Mouse (Mus musculus) small intestine, adult 2 months (tissue): ENCODE measurements around the gene Armc3. TPM values are rescaled to one million over a fixed set of nuclear protein-coding genes. Genes with fewer than 3 reads are reported as not detected.

Source experiments
- H3K27ac ChIP-seq: fragments of 200-500 bp; 2 replicates; pipeline ENCODE4 v1.5.1; 2012; ENCODE audit warnings: low read depth, low read length, control low read depth, inconsistent platforms; ENCODE audit not compliant: insufficient read depth
- H3K27me3 ChIP-seq: fragments of 200-500 bp; 2 replicates; pipeline ENCODE4 v1.6.1; 2012; ENCODE audit warnings: mild to moderate bottlenecking, moderate library complexity, low read length, inconsistent platforms; ENCODE audit not compliant: control insufficient read depth, insufficient read depth
- H3K36me3 ChIP-seq: fragments of 200-500 bp; 2 replicates; pipeline ENCODE4 v1.6.1; 2012; ENCODE audit warnings: mild to moderate bottlenecking, low read length, control low read depth, inconsistent platforms; ENCODE audit not compliant: control insufficient read depth, insufficient read depth
- H3K4me1 ChIP-seq: fragments of 200-500 bp; 2 replicates; pipeline ENCODE4 v1.6.1; 2012; ENCODE audit warnings: low read length, inconsistent platforms, mixed read lengths; ENCODE audit not compliant: control insufficient read depth, insufficient read depth, insufficient read length
- H3K4me3 ChIP-seq: fragments of 200-500 bp; 2 replicates; pipeline ENCODE4 v1.5.1; 2012; ENCODE audit warnings: low read depth, mild to moderate bottlenecking, control low read depth, inconsistent platforms, low read length, moderate library complexity
- CTCF ChIP-seq: fragments of 200-500 bp; IDR thresholded peaks from 2 replicates; pipeline ENCODE4 v1.5.1; 2012; ENCODE audit warnings: low read depth, mild to moderate bottlenecking, control low read depth, inconsistent platforms, low read length, moderate library complexity, mixed read lengths; ENCODE audit not compliant: insufficient replicate concordance, insufficient read length; ENCODE audit errors: extremely low read depth
- POLR2A ChIP-seq: fragments of 200-500 bp; IDR thresholded peaks from 2 replicates; pipeline ENCODE4 v1.6.1; 2012; ENCODE audit warnings: low read depth, mild to moderate bottlenecking, control low read depth, inconsistent platforms, low read length, moderate library complexity
- WGBS: fragments of 180-500 bp; shearing (Covaris S2); methylation state at CpG from one replicate; pipeline ENCODE4 v1.1.7; 2018; 5-methylcytosine and 5-hydroxymethylcytosine counted together
- polyA plus RNA-seq: library from polyadenylated mRNA; depleted of rRNA; stranded (reverse); fragments of >200 nt; gene quantifications from 2 replicates; pipeline ENCODE4 v1.2.3, GENCODE M21; 2012

The Armc3 gene
- polyA plus RNA-seq, 1 experiment, result not detected

DNA sequence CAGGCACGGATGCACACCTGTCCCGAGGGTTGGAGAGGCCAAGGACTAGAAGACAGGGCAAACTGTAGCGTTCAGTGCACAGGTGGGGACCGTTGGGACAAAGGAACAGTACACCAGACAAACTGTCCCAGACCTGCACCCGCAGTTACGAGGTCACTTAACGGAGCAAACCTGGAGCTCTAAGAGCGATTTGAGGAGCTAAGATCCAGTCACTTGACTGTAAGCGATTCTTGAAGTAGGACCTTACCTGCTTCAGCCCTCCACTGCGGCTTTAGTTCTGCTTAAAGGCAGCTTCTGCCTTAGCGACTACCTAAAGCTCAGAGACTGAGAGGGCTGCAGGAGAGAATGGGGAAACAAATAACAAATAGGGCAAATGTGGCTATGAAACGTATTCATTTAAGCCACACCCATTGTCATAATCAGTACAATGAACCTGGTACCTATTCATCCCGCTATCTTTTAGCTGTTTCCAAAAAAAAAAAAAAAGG, 308 bp downstream of the Armc3 start:
- H3K4me3 ChIP-seq, result peak overlapping the region; percentile 45
- no peak for TF ChIP-seq POLR2A
- TF ChIP-seq CTCF, result no peak
- 37% methylated on average over 13 of the region's 13 CpGs for WGBS
- H3K4me1 ChIP-seq, result no peaks in the 10 kb centered on the region
- H3K27me3 ChIP-seq, result no peaks in the 10 kb centered on the region
- H3K27ac ChIP-seq, result no peak overlapping the region
- no peaks in the 10 kb centered on the region for H3K36me3 ChIP-seq

DNA sequence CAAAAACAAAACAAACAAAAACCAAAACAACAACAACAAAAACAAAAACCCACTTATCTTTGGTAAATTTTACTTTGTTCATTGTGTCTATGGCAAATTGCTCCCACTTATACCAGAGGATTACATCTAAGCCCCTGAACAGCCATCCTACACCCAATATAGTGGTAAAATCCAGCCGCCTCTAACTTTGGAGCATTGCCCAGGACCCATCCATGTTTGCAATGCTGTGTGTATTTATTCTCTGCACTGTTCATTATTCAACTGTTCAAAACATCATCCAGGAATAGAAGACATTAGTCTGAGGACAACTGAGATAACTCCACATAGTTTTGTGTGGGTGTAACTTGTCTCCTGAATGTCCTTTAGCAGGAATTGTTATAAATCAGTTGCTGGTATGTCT, 1.0 kb downstream of the Armc3 start:
- WGBS, result 78% methylated on average over 1 of the region's 1 CpGs

DNA sequence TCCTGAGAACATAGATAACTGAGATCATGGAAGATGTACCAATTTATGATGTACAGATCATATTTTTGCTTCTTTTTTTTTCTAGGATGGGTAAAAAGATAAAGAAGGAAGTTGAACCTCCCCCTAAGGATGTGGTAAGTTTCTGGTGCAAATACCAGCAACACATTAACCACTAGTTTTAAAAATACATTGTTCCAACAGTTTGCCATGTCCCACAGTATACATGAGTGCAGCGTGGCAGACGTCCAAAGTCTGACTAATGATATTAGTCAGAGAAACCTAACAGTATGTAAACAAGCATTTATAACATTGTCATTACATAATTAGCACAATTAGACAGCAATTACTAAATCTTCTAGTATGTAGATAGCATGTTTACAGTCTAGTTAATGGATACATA, 2.6 kb downstream of the Armc3 start:
- no peak overlapping the region for H3K27ac ChIP-seq
- TF ChIP-seq CTCF, result no peak
- no peak for TF ChIP-seq POLR2A
- no peaks in the 10 kb centered on the region for H3K36me3 ChIP-seq
- H3K4me3 ChIP-seq, result no peak overlapping the region
- no peaks in the 10 kb centered on the region for H3K4me1 ChIP-seq
- 19% methylated on average over 2 of the region's 2 CpGs for WGBS
- H3K27me3 ChIP-seq, result no peaks in the 10 kb centered on the region

More for the DNA sequence above, 1.0 kb downstream of the Armc3 start:
- H3K4me1 ChIP-seq, result no peaks in the 10 kb centered on the region
- no peaks in the 10 kb centered on the region for H3K27me3 ChIP-seq
- no peak overlapping the region for H3K4me3 ChIP-seq
- TF ChIP-seq CTCF, result no peak
- TF ChIP-seq POLR2A, result no peak
- H3K27ac ChIP-seq, result no peak overlapping the region
- no peaks in the 10 kb centered on the region for H3K36me3 ChIP-seq

- Histone ChIP-seq H3K4me3 (no peak overlapping the region), H3K36me3 (no peaks in the 10 kb centered on the region), H3K27me3 (no peaks in the 10 kb centered on the region), H3K27ac (no peak overlapping the region), H3K4me1 (no peaks in the 10 kb centered on the region)
- 80% methylated on average over 5 of the region's 5 CpGs for WGBS
- TF ChIP-seq POLR2A (no peak), CTCF (no peak)
Measured at GRCm38 (mm10) chr2:19234305-19234704, 35.2 kb downstream of the Armc3 start.

DNA sequence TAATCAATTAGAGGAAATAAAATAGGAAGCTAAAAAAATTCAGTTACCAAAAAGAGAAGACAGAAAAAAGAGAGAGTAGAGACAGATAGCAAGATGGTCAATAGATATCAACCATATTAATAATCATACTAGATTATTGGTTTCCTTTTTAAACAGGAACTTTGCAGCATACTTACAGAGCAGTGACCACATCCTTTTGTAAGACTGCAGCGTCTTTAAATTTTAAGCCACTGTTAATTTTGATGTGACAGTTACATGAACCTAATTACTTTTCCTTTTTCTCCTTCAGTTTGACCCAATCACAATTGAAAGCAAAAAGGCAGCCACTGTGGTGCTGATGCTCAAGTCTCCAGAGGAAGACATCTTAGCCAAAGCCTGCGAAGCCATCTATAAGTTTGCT, 36.1 kb downstream of the Armc3 start:
- Histone ChIP-seq H3K4me3 (no peak overlapping the region), H3K27ac (no peak overlapping the region), H3K27me3 (no peaks in the 10 kb centered on the region), H3K4me1 (no peaks in the 10 kb centered on the region), H3K36me3 (no peaks in the 10 kb centered on the region)
- TF ChIP-seq POLR2A (no peak), CTCF (no peak)
- 82% methylated on average over 2 of the region's 2 CpGs for WGBS

- Histone ChIP-seq H3K4me1 (no peaks in the 10 kb centered on the region), H3K27ac (no peak overlapping the region), H3K36me3 (no peaks in the 10 kb centered on the region), H3K27me3 (no peaks in the 10 kb centered on the region), H3K4me3 (no peak overlapping the region)
- no peak for TF ChIP-seq CTCF
- TF ChIP-seq POLR2A, result no peak
- 57% methylated on average over 4 of the region's 4 CpGs for WGBS
Measured at GRCm38 (mm10) chr2:19235614-19236013, 36.5 kb downstream of the Armc3 start.

- no peak overlapping the region for H3K4me3 ChIP-seq
- H3K36me3 ChIP-seq, result no peaks in the 10 kb centered on the region
- H3K4me1 ChIP-seq, result no peaks in the 10 kb centered on the region
- no peak overlapping the region for H3K27ac ChIP-seq
- H3K27me3 ChIP-seq, result no peaks in the 10 kb centered on the region
- WGBS, result 54% methylated on average over 2 of the region's 2 CpGs
- TF ChIP-seq CTCF, result no peak
- no peak for TF ChIP-seq POLR2A
Measured at GRCm38 (mm10) chr2:19238771-19239170, 39.7 kb downstream of the Armc3 start.

GRCm38 (mm10) chr2:19249611-19250010, 50.5 kb downstream of the Armc3 start:
- no peaks in the 10 kb centered on the region for H3K27me3 ChIP-seq
- no peak overlapping the region for H3K4me3 ChIP-seq
- no peak for TF ChIP-seq CTCF
- no peak for TF ChIP-seq POLR2A
- H3K36me3 ChIP-seq, result no peaks in the 10 kb centered on the region
- H3K4me1 ChIP-seq, result no peaks in the 10 kb centered on the region
- H3K27ac ChIP-seq, result no peak overlapping the region
- 84% methylated on average over 11 of the region's 11 CpGs for WGBS
